Mouse (Mus musculus): ENCODE measurements around the gene Bag3.
A peak's percentile ranks its signal among the peaks of the same experiment; 100 is the strongest.

The Bag3 gene

DNA sequence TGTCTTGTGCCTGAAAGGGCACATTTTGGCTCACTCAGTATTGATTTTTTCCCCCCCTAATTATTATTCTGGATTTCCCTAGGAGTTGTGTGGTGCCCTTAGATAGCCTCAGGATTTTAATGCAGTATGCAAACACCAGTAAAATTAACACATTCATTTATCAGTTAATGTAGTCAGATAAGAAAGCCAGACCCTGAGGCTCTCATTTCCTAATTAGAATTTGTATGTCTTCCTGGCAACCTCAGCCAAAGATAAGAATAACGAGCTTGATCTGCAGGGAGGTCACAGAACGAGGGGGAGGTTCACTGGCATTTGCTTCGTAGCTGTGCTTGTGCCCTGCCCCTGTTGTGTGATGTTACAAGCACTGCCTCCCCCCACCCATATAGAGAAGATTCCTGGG is 12.7 kb downstream of the Bag3 start:
- no peak for DNase-seq (ENCODE audit: inconsistent age in 2 of 2, low spot score in 1 of 2)

DNA sequence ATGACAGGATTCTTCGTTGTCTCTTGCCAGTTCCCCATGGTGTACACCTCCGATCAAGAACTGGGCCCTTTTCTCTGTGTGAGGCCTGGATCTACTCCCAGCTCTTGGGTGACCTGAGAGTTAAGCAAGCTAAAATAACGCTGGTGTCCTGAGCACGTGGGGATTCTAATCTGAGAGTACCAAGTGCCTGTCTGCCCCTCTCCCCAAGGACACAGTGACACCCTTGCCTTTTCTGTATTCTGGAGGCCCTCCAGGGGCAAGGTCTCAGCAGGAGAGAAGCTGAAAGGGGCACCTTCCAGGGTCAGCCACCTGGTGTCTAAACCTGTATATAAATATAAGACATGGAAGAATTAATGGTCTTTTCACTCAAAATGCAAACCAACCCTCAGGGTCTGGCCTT is 14.3 kb downstream of the Bag3 start:
- peak in 1 of 2 experiments; percentile 72 for DNase-seq (ENCODE audit: inconsistent age in 2 of 2, low spot score in 1 of 2)

DNA sequence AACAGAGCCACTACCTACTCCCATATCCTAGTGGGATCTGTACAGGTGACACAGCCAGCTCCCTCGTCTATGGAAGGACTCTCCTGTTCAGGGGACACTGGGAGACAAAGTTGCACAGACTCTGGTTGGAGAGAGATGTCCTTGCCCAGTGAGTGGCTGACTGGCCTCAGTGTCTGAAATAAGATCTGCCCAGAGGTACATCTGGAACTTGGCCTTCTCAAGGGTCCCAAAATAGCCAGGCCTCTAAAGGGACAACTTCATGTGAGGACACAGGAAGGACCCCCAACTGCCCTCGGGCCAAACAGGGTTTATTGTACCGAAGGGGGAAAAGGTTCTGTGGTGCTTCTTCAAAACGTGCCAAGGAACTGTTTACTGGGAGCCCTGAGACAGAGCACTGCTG is 14.8 kb downstream of the Bag3 start:
- peak in 1 of 2 experiments; percentile 76 for DNase-seq (ENCODE audit: inconsistent age in 2 of 2, low spot score in 1 of 2)

DNA sequence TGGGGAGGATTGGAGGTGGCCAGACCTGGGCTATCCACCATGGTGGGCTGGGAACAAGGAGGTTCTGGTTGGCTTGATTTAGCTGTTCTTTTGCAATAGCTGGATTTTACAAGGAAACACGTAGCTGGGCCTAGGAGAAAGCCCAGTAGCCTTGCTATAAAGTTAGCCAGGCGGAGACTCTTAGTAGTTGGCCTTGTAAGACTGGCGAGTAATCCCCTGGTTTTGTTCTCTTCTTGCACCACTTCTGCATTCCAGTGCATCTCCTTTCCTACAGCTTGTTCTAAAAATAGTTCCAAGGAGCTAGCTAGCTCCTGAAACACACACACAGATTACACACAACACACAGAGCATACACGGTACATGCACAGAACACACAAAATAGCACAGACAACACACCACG is 15.4 kb downstream of the Bag3 start:
- DNase-seq (ENCODE audit: inconsistent age in 2 of 2, low spot score in 1 of 2) = no peak

DNA sequence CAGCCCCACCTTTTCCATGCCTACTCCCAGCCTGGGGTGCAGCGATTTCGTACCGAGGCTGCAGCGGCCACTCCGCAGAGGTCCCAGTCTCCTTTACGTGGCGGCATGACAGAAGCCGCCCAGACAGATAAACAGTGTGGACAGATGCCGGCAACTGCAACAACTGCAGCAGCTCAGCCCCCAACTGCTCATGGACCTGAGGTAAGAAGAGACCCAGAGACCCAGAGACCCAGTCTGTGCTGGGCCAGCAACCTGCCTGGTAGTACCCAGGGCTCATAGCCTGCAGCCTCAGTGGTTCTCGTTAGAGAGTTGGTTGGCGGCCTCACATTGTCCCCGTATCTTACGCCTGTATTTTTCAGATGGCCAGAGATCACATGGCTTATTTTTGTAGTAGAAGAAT is 16.7 kb downstream of the Bag3 start:
- peak in 1 of 2 experiments; percentile 47 for DNase-seq (ENCODE audit: inconsistent age in 2 of 2, low spot score in 1 of 2)

DNA sequence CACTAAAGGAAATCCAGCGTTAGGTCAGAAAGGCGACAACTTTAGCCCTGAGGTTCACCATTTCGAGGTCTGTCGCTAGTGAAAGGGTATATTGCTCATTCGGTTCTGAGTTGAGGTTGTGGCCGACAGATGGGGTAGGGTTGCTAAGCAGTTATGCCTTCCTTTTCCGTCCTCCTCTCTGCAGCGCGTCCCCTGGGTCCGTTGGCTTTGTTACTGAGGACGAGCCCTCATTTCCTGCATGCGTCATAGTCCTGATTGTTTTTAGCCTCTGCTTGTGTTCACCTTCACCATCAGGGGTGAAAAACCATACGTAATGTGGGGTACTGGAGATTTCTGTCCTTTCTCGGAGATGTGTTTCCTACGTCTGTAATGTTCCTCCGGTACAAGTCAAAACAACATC is 17.3 kb downstream of the Bag3 start:
- peak in 1 of 2 experiments; percentile 63 for DNase-seq (ENCODE audit: inconsistent age in 2 of 2, low spot score in 1 of 2)

DNA sequence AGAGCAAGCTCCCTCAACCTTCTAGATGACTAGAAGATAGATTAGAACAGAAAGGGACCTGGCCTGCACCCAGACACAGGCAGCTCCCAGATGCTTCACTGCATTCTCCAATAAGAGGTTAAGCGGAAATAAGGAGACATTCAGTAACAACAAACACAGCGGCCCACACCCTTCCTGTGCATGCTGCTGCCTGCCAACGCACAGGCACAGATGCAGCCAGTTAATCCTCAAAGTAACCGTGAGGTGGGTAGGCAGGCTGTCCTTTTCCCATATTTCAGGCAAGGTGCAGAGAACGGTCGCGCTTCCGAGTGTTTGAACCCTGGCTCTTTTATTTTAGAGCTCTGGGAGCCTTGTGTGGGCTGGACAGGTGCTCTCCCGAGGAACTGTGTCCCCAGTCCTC is 17.8 kb downstream of the Bag3 start:
- peak in 1 of 2 experiments; percentile 64 for DNase-seq (ENCODE audit: inconsistent age in 2 of 2, low spot score in 1 of 2)

DNA sequence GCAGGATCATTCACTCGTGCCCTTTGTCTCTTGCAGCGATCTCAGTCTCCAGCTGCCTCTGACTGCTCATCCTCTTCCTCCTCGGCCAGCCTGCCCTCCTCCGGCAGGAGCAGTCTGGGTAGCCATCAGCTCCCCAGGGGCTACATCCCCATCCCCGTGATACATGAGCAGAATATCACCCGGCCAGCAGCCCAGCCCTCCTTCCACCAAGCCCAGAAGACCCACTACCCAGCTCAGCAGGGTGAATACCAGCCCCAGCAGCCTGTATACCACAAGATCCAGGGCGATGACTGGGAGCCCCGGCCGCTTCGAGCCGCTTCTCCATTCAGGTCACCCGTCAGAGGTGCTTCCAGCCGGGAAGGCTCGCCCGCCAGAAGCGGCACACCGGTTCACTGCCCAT is 18.4 kb downstream of the Bag3 start:
- DNase-seq (ENCODE audit: inconsistent age in 2 of 2, low spot score in 1 of 2) = no peak

DNA sequence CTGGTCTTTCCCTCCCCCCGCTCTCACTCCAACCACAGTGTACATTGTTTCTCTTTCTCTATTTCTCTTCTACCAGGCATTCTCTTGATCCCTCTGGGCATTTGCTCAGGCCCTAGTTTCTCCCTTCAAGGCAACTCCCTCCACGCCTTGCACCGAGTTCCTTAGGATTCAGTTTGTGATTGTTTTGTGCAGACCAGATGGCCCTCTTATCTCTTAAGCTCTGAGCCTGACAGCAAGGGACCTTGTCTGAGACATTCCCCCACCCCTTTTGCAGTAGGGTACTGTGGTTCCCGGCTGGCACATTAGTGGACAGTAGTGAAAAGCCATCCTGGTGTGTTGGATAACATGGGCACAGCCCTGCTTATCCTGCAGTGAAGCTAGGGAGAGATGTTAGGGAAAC is 19.1 kb downstream of the Bag3 start:
- no peak for DNase-seq (ENCODE audit: inconsistent age in 2 of 2, low spot score in 1 of 2)

DNA sequence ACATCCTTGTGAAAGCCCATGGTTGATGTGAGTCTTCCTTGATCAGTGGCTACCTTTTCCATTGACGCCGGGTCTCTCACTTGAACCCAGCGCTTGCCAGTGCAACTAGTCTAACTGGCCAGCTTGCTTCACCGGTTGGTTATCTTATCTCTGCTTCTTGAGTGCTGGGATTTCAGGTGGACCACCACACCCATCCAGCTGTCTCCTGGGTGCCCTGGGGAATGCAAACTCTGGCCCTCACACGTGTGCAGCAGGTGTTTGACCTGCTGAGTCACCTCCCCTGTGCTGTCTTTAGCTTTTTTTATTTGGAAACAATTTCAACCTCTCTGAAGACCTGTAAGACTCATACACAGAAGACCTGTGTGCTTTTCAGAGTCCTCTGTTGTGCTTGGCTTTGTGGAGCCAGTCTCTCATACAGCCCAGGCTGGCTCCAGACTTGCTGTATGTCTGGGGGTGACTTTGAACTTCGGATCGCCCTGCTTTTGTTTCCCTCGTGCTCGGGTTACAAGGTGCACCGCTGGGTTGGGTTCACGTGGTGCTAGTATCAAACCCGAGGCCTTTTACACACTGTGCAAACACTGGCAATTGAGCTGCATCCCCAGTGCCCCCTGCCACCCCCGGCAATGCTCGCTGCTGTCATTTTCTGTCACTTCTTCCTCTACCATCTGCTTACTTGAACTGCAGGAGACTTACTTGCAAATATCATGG is 19.9 kb downstream of the Bag3 start:
- no peak for DNase-seq (ENCODE audit: inconsistent age in 2 of 2, low spot score in 1 of 2)

DNA sequence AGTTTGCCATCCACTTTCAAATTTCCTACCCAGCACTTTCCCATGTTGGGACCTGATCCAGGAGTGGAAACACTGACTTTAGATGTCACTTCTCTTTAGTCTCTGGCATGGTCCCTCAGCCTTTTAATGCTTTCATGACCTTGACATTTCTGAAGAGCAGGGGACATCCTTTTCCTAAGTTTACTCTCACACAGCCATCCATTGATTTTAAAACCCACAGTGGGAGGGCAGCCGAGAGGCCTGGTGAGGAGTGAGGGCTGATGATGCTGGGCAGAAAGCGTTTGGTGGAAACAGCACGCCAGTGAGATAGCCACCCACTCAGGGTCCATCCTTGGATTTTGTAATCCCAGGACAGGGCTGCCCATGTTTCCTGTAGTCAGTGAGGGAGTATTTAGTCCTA is 20.5 kb downstream of the Bag3 start:
- DNase-seq (ENCODE audit: inconsistent age in 2 of 2, low spot score in 1 of 2) = peak; percentile 72 to 86

DNA sequence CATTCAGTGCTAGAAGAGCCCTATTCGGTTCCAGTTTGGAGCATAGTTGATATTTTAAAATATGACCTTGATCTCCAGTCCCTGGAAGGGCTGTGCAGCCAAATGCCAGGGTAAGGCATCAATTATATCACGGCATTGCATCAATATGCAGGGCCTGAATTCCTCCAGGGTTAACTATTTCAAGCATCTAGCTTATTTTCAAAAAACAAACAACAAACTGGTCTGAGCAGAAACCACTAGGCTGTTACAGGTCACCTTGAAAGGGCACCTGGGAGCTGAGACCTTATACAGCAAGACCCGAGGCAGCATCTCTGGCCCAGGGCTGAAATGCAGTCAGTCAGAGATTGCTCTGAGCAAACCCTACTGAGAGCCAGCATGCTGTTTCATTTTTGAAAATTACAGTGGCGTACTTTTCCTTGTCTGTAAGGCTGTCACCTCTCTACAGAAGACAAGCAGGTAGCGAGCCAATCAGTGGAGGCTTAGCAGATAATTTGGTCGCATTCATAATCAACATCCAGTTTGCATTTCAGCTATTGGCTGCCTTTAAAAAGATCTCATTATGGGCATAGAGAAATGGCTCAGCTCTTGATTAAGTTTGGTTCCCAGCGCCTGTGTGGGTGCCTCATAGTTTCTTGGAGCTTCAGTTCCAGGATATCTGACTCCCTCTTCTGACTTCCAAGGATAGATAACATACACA is 21.3 kb downstream of the Bag3 start:
- peak in 1 of 2 experiments; percentile 79 for DNase-seq (ENCODE audit: inconsistent age in 2 of 2, low spot score in 1 of 2)

DNA sequence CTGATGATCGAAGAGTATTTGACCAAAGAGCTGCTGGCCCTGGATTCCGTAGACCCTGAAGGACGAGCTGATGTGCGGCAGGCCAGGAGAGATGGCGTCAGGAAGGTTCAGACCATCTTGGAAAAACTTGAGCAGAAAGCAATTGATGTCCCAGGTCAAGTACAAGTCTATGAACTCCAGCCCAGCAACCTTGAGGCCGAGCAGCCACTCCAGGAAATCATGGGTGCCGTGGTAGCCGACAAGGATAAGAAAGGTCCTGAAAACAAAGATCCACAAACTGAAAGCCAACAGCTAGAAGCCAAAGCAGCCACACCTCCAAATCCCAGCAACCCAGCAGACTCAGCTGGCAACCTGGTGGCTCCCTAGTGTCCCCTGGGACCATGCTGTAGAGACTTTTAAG is 22.6 kb downstream of the Bag3 start:
- peak in 1 of 2 experiments; percentile 68 for DNase-seq (ENCODE audit: inconsistent age in 2 of 2, low spot score in 1 of 2)

DNA sequence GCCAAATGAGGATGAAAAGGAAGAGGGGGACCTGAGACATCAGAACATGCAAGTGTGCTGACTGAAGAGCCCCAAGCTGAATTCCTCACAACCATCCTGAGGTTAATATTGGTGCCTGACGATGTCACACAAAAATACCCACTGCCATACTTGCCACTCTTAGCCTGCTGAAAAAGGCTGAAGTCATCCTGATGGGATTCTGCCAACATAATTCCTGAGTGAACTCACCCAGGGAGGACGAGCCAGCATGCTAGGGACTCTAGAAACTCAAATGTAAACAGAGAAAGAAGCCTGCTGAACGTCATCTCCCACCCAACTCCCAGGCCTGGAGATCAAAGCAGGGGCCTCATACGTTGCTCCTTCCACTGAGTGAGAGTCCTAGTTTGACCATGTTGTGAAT is 25.7 kb downstream of the Bag3 start:
- peak in 1 of 2 experiments; percentile 76 for DNase-seq (ENCODE audit: inconsistent age in 2 of 2, low spot score in 1 of 2)

DNA sequence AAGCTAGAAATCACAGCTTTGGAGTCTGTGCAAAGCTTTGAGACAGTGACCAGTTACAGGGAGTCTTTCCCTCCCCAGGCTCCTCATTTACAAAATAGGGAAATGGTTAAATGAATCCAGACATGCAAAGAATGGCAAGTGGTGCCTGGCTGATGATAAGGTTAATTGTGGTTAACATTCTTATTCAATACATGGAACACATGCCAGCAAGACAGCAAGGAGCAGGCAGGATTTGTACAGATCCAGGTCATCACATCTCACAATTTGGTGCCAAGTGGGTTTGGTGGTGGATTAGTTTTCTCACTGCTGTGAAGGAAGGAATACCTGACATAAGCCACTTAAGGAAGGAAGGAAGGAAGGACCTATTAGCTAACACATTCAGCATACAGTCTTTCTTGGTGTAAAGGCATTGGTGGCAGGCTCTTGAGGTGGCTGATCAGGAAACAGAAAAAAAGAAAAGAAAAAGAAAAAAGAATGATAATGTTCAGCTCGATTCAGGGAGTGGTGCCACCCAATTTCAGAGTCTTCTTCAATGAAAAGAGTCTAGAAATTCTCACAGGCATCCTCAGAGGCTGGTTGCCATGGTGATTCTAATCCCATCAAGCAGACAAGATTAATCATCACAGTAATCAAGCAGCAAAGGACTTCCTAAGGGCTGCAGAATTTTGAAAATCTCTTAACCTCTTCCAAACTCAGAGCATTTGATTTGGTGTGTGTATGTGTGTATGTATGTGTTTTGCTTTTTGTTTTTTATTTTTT is 27.1 kb downstream of the Bag3 start:
- no peak for DNase-seq (ENCODE audit: inconsistent age in 2 of 2, low spot score in 1 of 2)

DNA sequence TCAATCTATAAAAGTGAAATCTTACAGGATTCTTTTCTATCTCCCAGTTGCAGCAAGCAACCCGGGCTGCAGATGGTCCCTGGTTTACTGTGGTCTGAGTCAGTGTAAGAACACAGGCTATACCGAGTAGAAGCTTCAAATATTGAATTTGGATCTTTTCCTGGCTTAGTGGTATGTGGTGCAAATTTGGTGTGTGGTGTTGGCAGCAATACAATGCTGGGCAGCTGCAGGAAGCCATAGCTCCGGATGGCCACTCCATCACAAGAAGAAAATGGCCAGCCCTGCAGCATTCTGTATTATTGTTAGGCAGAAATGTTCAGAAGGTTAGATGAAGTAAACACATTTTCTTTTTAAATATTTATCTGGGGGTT is 27.7 kb downstream of the Bag3 start:
- no peak for DNase-seq (ENCODE audit: inconsistent age in 2 of 2, low spot score in 1 of 2)

DNA sequence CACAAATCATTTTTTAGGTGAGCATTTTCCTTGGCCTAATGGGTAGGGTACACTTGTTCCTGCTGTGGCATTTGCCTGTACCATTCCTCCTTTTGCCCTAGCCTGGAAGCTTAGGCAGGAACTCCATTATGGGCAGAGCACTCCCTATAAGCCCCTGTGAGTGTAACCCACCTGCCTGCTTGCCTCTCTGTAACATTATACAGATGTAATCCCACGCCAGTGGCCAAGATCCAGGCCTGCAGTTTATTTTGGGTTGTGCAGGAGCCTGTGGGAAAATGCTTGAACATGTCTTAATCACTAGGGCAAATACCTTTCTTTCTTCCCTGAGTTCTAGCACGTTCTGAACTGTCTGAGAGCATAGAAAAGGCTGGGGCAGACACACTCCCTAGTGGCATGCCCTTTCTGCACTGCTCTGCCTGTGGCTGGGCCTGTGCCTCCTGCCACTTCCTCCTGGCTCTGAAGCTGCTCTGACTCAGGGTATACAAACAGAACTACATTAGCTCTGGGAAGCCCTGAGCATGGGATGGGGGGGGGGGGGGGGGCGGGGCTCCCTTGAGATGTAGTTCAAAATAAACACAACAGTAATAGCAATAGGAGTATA is 29.8 kb downstream of the Bag3 start:
- DNase-seq (ENCODE audit: inconsistent age in 2 of 2, low spot score in 1 of 2) = no peak

DNA sequence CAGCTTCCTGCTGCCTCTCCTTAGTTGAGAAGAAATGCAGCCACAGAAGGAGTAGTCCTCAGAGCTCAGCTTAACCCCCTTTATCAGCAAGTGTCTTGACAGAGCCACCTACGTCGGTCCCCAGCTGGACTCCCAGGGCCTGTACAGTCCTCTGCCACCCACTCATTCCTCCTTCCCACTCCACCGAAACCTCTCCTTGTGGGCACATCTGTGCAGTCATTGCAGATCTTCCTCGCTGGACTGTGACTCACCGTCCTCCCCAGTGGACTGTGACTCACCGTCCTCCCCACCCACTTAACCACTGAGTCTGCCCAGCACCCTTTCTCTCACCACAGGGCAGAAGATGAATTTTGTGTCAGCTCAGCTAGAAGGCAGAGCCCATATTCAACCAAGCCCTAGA is 31.1 kb downstream of the Bag3 start:
- peak; percentile 78 to 81 for DNase-seq (ENCODE audit: inconsistent age in 2 of 2, low spot score in 1 of 2)

DNA sequence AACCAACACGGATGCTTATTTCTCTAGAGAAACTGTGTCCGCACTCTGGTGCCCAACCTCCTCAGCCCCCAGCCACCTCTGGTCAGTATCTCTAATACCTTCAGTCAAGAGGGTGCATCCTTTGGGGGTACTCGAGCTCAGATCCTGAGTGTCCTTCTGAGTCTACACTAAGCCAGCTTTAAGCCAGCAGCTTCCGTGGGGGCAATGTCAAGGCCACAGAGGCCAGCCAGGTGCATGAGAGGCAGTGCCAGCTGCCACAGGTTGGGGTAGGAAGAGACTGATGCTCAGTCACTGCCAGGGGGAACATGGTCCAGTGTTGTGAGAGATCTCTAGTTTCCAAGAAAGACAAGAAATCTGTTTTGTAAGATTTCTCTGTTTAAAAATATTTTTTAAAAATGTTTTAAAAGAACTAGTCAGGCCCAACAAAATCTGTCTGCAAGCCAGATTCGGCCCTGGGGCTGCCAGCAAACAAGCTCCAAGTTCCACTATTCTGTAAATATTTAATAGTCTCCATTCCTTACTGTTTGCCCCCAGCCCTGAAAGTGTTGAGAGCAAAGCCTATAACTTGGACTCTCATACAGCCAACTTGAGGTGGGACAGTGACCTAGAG is 31.8 kb downstream of the Bag3 start:
- DNase-seq (ENCODE audit: inconsistent age in 2 of 2, low spot score in 1 of 2) = no peak

DNA sequence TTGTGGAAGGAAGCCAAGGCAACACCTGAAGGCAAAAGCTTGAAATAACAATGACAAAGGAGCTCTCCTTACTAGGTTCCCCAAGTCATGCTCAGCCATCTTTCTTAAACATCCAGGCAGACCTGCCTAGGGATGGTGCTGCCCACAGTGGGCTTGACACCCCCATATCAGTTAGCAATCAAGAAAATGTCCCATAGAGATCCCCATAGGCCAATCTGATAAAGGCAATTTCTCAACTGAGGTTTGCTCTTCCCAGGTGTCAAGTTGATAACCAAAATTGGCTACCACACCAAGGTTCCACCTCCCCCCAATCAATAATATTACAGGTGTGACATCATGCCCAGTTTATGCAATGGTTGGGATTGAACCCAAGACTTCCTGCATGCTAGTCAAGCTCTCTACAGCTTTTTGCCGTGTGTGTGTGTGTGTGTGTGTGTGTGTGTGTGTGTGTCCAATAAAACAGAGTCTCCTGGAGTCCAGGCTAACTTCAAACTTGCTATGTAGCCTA is 33.6 kb downstream of the Bag3 start:
- no peak for DNase-seq (ENCODE audit: inconsistent age in 2 of 2, low spot score in 1 of 2)

DNA sequence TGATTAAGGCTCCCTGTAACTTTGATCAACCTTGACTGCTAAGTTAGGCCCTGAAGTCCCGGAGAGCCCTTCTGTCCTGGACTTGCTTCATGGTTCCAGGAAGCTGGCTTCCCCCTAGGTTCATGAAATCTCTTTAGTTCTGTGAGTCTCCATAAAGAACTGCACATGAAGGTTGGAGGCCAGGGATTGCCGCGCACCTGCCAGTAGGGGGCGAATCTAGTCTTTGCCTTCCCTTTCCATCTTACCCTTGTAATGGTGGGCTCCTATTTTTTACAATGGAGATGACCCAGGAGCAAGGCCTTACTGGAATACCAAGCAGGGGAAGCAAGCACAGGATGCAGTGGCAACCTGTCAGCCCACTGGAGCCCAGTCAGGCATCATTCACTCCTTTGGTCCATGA is 40.0 kb downstream of the Bag3 start:
- peak in 1 of 2 experiments; percentile 80 for DNase-seq (ENCODE audit: inconsistent age in 2 of 2, low spot score in 1 of 2)

Data from adrenal gland, adult (tissue).